ENCODE assay signal across 8 mouse cellular contexts in the genomic region with DNA sequence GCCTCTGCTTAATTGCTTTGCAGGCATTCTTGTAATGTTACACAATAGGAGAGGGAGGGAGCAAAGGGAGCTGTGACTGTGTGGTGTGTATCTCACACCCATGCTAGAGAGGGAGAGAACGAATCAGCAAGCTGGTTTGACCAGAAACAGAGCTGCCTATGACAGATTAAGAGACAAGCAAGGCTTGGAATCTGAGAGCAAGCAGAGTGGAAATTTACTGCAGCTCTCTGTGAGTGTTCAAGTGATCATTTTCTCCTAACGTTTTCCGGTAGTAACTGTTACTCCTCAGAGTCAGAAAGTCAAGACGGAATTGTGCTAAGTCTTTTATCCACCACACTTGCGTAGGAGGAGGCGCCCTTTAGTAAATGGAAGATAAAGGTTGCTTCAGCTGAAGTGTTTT. TPM values are rescaled to one million over a fixed set of nuclear protein-coding genes. Genes with fewer than 3 reads are reported as not detected.
DNase-seq lines count a peak whose midpoint lies in the region; ATAC-seq and TF ChIP-seq lines count a peak whose summit lies in the region.

No protein-coding gene starts in this region.

- no peak for DNase-seq in gastrocnemius, adult 2 months
- no peak for DNase-seq in gastrocnemius, postnatal 10 days
- DNase-seq in adipocyte (ENCODE audit: low spot score) = peak; percentile 12
- peak; percentile 31 to 42 for DNase-seq in layer of hippocampus, adult 8-10 months (ENCODE audit: low spot score in 2 of 2)
- DNase-seq in telencephalon, adult 2 months (ENCODE audit: low read depth, low spot score) = peak; percentile 57

- WGBS in heart, embryonic 11.5 days (ENCODE audit: insufficient replicate concordance) = 21% methylated on average over 6 of the region's 6 CpGs
- WGBS in forebrain, embryonic 16.5 days = 72% methylated on average over 6 of the region's 6 CpGs

- no peaks in the 10 kb centered on the region for H3K27me3 ChIP-seq in heart, embryonic 11.5 days (ENCODE audit: control insufficient read depth, insufficient read depth, low read length)
- no peaks in the 10 kb centered on the region for H3K27me3 ChIP-seq in forebrain, embryonic 16.5 days (replicated peaks; ENCODE audit: control insufficient read depth, insufficient read depth, low read length)

- intact Hi-C loops in gastrocnemius, adult 2 months (cut with DNase I) = no loop called here

- peaks cover 2% of the 10 kb centered on the region; the same call in 1 of the 2 replicates for H3K4me1 ChIP-seq in heart, embryonic 11.5 days (ENCODE audit: control insufficient read depth, insufficient read depth, low read length)
- no peaks in the 10 kb centered on the region for H3K4me1 ChIP-seq in forebrain, embryonic 16.5 days (replicated peaks; ENCODE audit: control insufficient read depth, insufficient read depth, low read length)

- no peaks in the 10 kb centered on the region for H3K9me3 ChIP-seq in heart, embryonic 11.5 days (replicated peaks; ENCODE audit: control insufficient read depth, low read length)
- no peaks in the 10 kb centered on the region for H3K9me3 ChIP-seq in forebrain, embryonic 16.5 days (ENCODE audit: control insufficient read depth, low read length)

- peak overlapping the region; percentile 72 for H3K27ac ChIP-seq in gastrocnemius, adult 2 months
- peak overlapping the region; percentile 42; the same call in 1 of the 2 replicates for H3K27ac ChIP-seq in heart, embryonic 11.5 days (ENCODE audit: low read depth, low read length)
- no peak overlapping the region for H3K27ac ChIP-seq in forebrain, embryonic 16.5 days (ENCODE audit: low read length)

- H3K36me3 ChIP-seq in heart, embryonic 11.5 days (ENCODE audit: control insufficient read depth, insufficient read depth, low read length) = no peaks in the 10 kb centered on the region
- no peaks in the 10 kb centered on the region for H3K36me3 ChIP-seq in forebrain, embryonic 16.5 days (ENCODE audit: control insufficient read depth, insufficient read depth)

- peak overlapping the region; percentile 42 for H3K4me2 ChIP-seq in heart, embryonic 11.5 days
- no peak overlapping the region for H3K4me2 ChIP-seq in forebrain, embryonic 16.5 days (ENCODE audit: low read length)

- no peak for TF ChIP-seq CTCF in gastrocnemius, adult 2 months (IDR thresholded peaks at IDR 0.05)

- H3K9ac ChIP-seq in heart, embryonic 11.5 days (ENCODE audit: low read depth, low read length) = no peak overlapping the region
- H3K9ac ChIP-seq in forebrain, embryonic 16.5 days (replicated peaks; ENCODE audit: low read depth, low read length) = no peak overlapping the region

- H3K4me3 ChIP-seq in gastrocnemius, adult 2 months = peak overlapping the region; percentile 62
- no peak overlapping the region for H3K4me3 ChIP-seq in heart, embryonic 11.5 days (ENCODE audit: low read depth, low read length)
- H3K4me3 ChIP-seq in forebrain, embryonic 16.5 days (replicated peaks; ENCODE audit: low read length) = no peak overlapping the region

- no peak for ATAC-seq in heart, embryonic 11.5 days (replicated peaks; ENCODE audit: insufficient number of reproducible peaks, low FRiP score, low TSS enrichment)
- ATAC-seq in erythroblast, adult 5-6 weeks (replicated peaks; ENCODE audit: low FRiP score, poor library complexity, severe bottlenecking) = no peak
- ATAC-seq in forebrain, embryonic 16.5 days = no peak

RNA-seq across cellular contexts. Expression of a gene that starts 37.9 kb away (rescaled TPM):
- total RNA-seq in gastrocnemius, adult 2 months (2021) = 10 to 100 TPM; 19.7 to 25.4 TPM
- total RNA-seq in gastrocnemius, postnatal 10 days (2021) = 10 to 100 TPM; 14.0 to 16.6 TPM
- polyA plus RNA-seq in heart, embryonic 11.5 days (2014; fragmentation: Nextera tagmentation; extraction: Ambion mirVana) = 30.5 and 31.1 TPM in 2 replicates
- total RNA-seq in layer of hippocampus, adult 8-10 months (2022) = 10 to 100 TPM; 23.0 to 26.7 (median 26.1) TPM
- 9.6 and 12.1 TPM in 2 replicates for total RNA-seq in erythroblast, adult 5-6 weeks (2015; ENCODE audit: low replicate concordance)
- total RNA-seq in erythroblast, adult 5-6 weeks (2017; ENCODE audit: low replicate concordance) = 10.8 and 12.4 TPM in 2 replicates
- polyA plus RNA-seq in forebrain, embryonic 16.5 days (2015; fragmentation: Nextera tagmentation; extraction: Ambion mirVana) = 23.4 and 23.5 TPM in 2 replicates

RNA-seq across cellular contexts. Expression of a gene that starts 38.0 kb away (rescaled TPM):
- 1 to 10 TPM; 5.3 to 6.7 TPM for total RNA-seq in gastrocnemius, adult 2 months (2021)
- 1 to 10 TPM; 5.5 to 6.8 TPM for total RNA-seq in gastrocnemius, postnatal 10 days (2021)
- 8.9 and 9.9 TPM in 2 replicates for polyA plus RNA-seq in heart, embryonic 11.5 days (2014; fragmentation: Nextera tagmentation; extraction: Ambion mirVana)
- 1 to 10 TPM; 4.3 to 7.1 (median 5.6) TPM for total RNA-seq in layer of hippocampus, adult 8-10 months (2022)
- 10.9 and 16.9 TPM in 2 replicates for total RNA-seq in erythroblast, adult 5-6 weeks (2015; ENCODE audit: low replicate concordance)
- total RNA-seq in erythroblast, adult 5-6 weeks (2017; ENCODE audit: low replicate concordance) = 12.7 and 13.6 TPM in 2 replicates
- 7.1 and 9.6 TPM in 2 replicates for polyA plus RNA-seq in forebrain, embryonic 16.5 days (2015; fragmentation: Nextera tagmentation; extraction: Ambion mirVana)

Comparison
In these comparisons a context has a peak if more than half of its experiments do, and no peak if none do; other contexts are left out.
1. DNase-seq: peak in adipocyte (single experiment), layer of hippocampus, adult 8-10 months (2 of 2) and telencephalon, adult 2 months (single experiment); none in gastrocnemius, adult 2 months (single experiment) and gastrocnemius, postnatal 10 days (single experiment).